Mouse (Mus musculus) left cerebral cortex, postnatal 4 days (tissue): ENCODE results near the gene 1700025G04Rik. TPM values are rescaled to one million over a fixed set of nuclear protein-coding genes. Genes with fewer than 3 reads are reported as not detected.
A peak's percentile ranks its signal among the peaks of the same experiment; 100 is the strongest.

ENCODE experiments used
- DNase-seq: peaks from one replicate; pipeline ENCODE4 v3.0.0-alpha.2; 2022
- intact Hi-C: fragments of 180-260 bp; cut with DNase I; formaldehyde crosslinking; loops from one replicate; pipeline ENCODE4 v1.15.1; 2025
- total RNA-seq, 2 experiments: library from RNA; stranded (reverse); gene quantifications; 2 replicates each; pipeline ENCODE4 v1.2.3; 2021

Gene 1700025G04Rik
- total RNA-seq, 2 experiments from 2014 or later = 51.3 to 51.4 TPM

- DNase-seq = peak; percentile 45
- intact Hi-C loops = no loop called here
Observed at GRCm38 (mm10) chr1:151925738-151926137, 164.2 kb downstream of the 1700025G04Rik start.

GRCm38 (mm10) chr1:151918806-151919357 lies 171.0 kb downstream of the 1700025G04Rik start:
- DNase-seq = peak; percentile 12
- intact Hi-C loops = no loop called here

- DNase-seq = no peak
- intact Hi-C loops = no loop called here
Observed at GRCm38 (mm10) chr1:151917736-151918135, 172.2 kb downstream of the 1700025G04Rik start.

- intact Hi-C loops = no loop called here
- no peak for DNase-seq
Observed at GRCm38 (mm10) chr1:151914494-151914893, 175.4 kb downstream of the 1700025G04Rik start.

- DNase-seq = no peak
- intact Hi-C loops = no loop called here
Observed at GRCm38 (mm10) chr1:151907014-151907413, 182.9 kb downstream of the 1700025G04Rik start.

- no peak for DNase-seq
- intact Hi-C loops = no loop called here
Observed at GRCm38 (mm10) chr1:151900706-151901360, 189.1 kb downstream of the 1700025G04Rik start.

- intact Hi-C loops = no loop called here
Observed at GRCm38 (mm10) chr1:151899964-151900363, 190.0 kb downstream of the 1700025G04Rik start.

GRCm38 (mm10) chr1:151895406-151895805 lies 194.5 kb downstream of the 1700025G04Rik start:
- intact Hi-C loops = no loop called here

More at GRCm38 (mm10) chr1:151899964-151900363, 190.0 kb downstream of the 1700025G04Rik start:
- no peak for DNase-seq

GRCm38 (mm10) chr1:151893976-151894375 lies 195.9 kb downstream of the 1700025G04Rik start:
- DNase-seq = no peak
- intact Hi-C loops = no loop called here

More at GRCm38 (mm10) chr1:151895406-151895805, 194.5 kb downstream of the 1700025G04Rik start:
- no peak for DNase-seq

- intact Hi-C loops = no loop called here
- no peak for DNase-seq
Observed at GRCm38 (mm10) chr1:151892008-151892407, 197.9 kb downstream of the 1700025G04Rik start.

GRCm38 (mm10) chr1:151891194-151891593 lies 198.7 kb downstream of the 1700025G04Rik start:
- intact Hi-C loops = no loop called here
- DNase-seq = no peak

- peak; percentile 21 for DNase-seq
- intact Hi-C loops = no loop called here
Observed at GRCm38 (mm10) chr1:151890041-151890621, 199.8 kb downstream of the 1700025G04Rik start.

GRCm38 (mm10) chr1:151887631-151888030 lies 202.3 kb downstream of the 1700025G04Rik start:
- intact Hi-C loops = no loop called here
- DNase-seq = no peak

- intact Hi-C loops = no loop called here
- DNase-seq = no peak
Observed at GRCm38 (mm10) chr1:151887126-151887525, 202.8 kb downstream of the 1700025G04Rik start.

- intact Hi-C loops = no loop called here
Observed at GRCm38 (mm10) chr1:151886171-151886570, 203.8 kb downstream of the 1700025G04Rik start.

GRCm38 (mm10) chr1:151881253-151881652 lies 208.7 kb downstream of the 1700025G04Rik start:
- intact Hi-C loops = no loop called here
- DNase-seq = no peak

More at GRCm38 (mm10) chr1:151886171-151886570, 203.8 kb downstream of the 1700025G04Rik start:
- DNase-seq = no peak

- intact Hi-C loops = no loop called here
- DNase-seq = no peak
Observed at GRCm38 (mm10) chr1:151880731-151881130, 209.2 kb downstream of the 1700025G04Rik start.

- intact Hi-C loops = no loop called here
Observed at GRCm38 (mm10) chr1:151879966-151880365, 210.0 kb downstream of the 1700025G04Rik start.

GRCm38 (mm10) chr1:151879308-151879850 lies 210.5 kb downstream of the 1700025G04Rik start:
- intact Hi-C loops = no loop called here
- no peak for DNase-seq

More at GRCm38 (mm10) chr1:151879966-151880365, 210.0 kb downstream of the 1700025G04Rik start:
- no peak for DNase-seq

GRCm38 (mm10) chr1:151878411-151878810 lies 211.5 kb downstream of the 1700025G04Rik start:
- no peak for DNase-seq
- intact Hi-C loops = no loop called here

GRCm38 (mm10) chr1:151872971-151873370 lies 217.0 kb downstream of the 1700025G04Rik start:
- DNase-seq = no peak
- intact Hi-C loops = no loop called here
